Mouse (Mus musculus): ENCODE data around the gene Cap2. TPM values are rescaled to one million over a fixed set of nuclear protein-coding genes. Genes with fewer than 3 reads are reported as not detected.

Cap2 gene
- polyA plus RNA-seq, 1 experiment from 2014 or later, result 4.3 TPM

GRCm38 (mm10) chr13:46645476-46645875 lies 143.8 kb downstream of the Cap2 start:
- no peak overlapping the region for H3K9ac ChIP-seq
- ATAC-seq (ENCODE audit: low read depth), result no peak
- H3K4me3 ChIP-seq, result no peak overlapping the region
- no peak overlapping the region for H3K4me2 ChIP-seq
- no peak overlapping the region for H3K27ac ChIP-seq (replicated peaks)
- 55% methylated on average over 6 of the region's 6 CpGs for WGBS
- H3K9me3 ChIP-seq, result peaks cover 7% of the 10 kb centered on the region
- no peaks in the 10 kb centered on the region for H3K36me3 ChIP-seq
- no peaks in the 10 kb centered on the region for H3K4me1 ChIP-seq (replicated peaks)
- no peaks in the 10 kb centered on the region for H3K27me3 ChIP-seq

GRCm38 (mm10) chr13:46651853-46652252 lies 150.2 kb downstream of the Cap2 start:
- no peaks in the 10 kb centered on the region for H3K36me3 ChIP-seq
- H3K4me3 ChIP-seq, result no peak overlapping the region
- 91% methylated on average over 7 of the region's 7 CpGs for WGBS
- H3K9me3 ChIP-seq, result no peaks in the 10 kb centered on the region
- no peaks in the 10 kb centered on the region for H3K4me1 ChIP-seq (replicated peaks)
- H3K9ac ChIP-seq, result no peak overlapping the region
- H3K4me2 ChIP-seq, result no peak overlapping the region
- H3K27ac ChIP-seq (replicated peaks), result no peak overlapping the region
- H3K27me3 ChIP-seq, result no peaks in the 10 kb centered on the region
- ATAC-seq (ENCODE audit: low read depth), result no peak

DNA sequence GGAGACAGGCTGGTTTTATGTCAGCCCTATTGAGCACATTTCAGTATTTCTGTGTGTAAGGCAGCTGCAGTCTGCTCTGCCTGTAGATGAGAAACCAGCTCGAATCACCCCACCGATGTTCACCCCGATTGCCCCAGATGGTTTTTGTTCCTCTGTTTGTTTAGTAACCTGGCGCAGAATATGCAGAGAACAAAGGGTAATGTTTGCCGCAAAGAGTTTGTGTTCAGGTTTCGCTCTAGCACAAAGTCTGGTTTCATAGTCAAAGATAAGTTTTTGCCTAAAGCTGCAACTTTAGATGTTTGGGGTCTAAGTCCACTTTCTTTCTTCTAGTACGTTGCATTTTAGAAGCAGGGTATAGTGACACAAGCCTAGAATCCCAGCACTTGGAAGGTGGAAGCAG lies 151.0 kb downstream of the Cap2 start:
- Histone ChIP-seq H3K27ac (replicated peaks) (no peak overlapping the region), H3K36me3 (no peaks in the 10 kb centered on the region), H3K9me3 (no peaks in the 10 kb centered on the region), H3K9ac (no peak overlapping the region), H3K4me1 (replicated peaks) (no peaks in the 10 kb centered on the region), H3K4me2 (no peak overlapping the region), H3K4me3 (no peak overlapping the region), H3K27me3 (no peaks in the 10 kb centered on the region)
- no peak for ATAC-seq (ENCODE audit: low read depth)
- WGBS, result 88% methylated on average over 7 of the region's 7 CpGs

DNA sequence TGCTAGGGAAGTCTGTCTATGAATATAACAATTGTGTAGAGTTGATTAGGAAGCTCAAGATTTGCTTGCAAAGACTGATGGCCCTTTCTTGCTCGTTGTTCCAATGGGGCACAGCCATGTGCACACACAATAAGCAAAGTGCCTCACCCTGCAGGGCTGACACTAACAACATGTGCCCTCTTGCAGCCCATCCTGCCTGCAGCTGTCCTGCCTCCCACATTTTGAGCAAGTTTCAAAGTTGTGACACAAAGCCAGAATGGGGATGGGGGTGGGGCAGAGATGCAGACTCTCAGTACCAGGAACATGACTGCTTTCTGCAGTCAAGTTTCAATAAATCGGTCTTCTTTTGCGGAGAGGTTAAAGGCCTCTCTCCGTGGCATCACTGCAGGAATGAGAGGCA lies 152.0 kb downstream of the Cap2 start:
- H3K4me1 ChIP-seq (replicated peaks), result no peaks in the 10 kb centered on the region
- no peak for ATAC-seq (ENCODE audit: low read depth)
- no peak overlapping the region for H3K27ac ChIP-seq (replicated peaks)
- H3K4me3 ChIP-seq, result no peak overlapping the region
- H3K9me3 ChIP-seq, result no peaks in the 10 kb centered on the region
- 35% methylated on average over 4 of the region's 4 CpGs for WGBS
- no peaks in the 10 kb centered on the region for H3K36me3 ChIP-seq
- no peaks in the 10 kb centered on the region for H3K27me3 ChIP-seq
- H3K4me2 ChIP-seq, result no peak overlapping the region
- no peak overlapping the region for H3K9ac ChIP-seq

GRCm38 (mm10) chr13:46654566-46654965 lies 152.9 kb downstream of the Cap2 start:
- Histone ChIP-seq H3K27me3 (no peaks in the 10 kb centered on the region), H3K4me2 (no peak overlapping the region), H3K4me3 (no peak overlapping the region), H3K9me3 (no peaks in the 10 kb centered on the region), H3K4me1 (replicated peaks) (no peaks in the 10 kb centered on the region), H3K27ac (replicated peaks) (no peak overlapping the region), H3K36me3 (no peaks in the 10 kb centered on the region), H3K9ac (no peak overlapping the region)
- WGBS, result 78% methylated on average over 5 of the region's 5 CpGs
- no peak for ATAC-seq (ENCODE audit: low read depth)

- no peaks in the 10 kb centered on the region for H3K27me3 ChIP-seq
- no peaks in the 10 kb centered on the region for H3K4me1 ChIP-seq (replicated peaks)
- 89% methylated on average over 5 of the region's 5 CpGs for WGBS
- H3K9me3 ChIP-seq, result no peaks in the 10 kb centered on the region
- ATAC-seq (ENCODE audit: low read depth), result no peak
- H3K27ac ChIP-seq (replicated peaks), result no peak overlapping the region
- H3K4me3 ChIP-seq, result no peak overlapping the region
- H3K4me2 ChIP-seq, result no peak overlapping the region
- no peaks in the 10 kb centered on the region for H3K36me3 ChIP-seq
- no peak overlapping the region for H3K9ac ChIP-seq
Observed at GRCm38 (mm10) chr13:46659211-46659610, 157.6 kb downstream of the Cap2 start.

- H3K27ac ChIP-seq (replicated peaks), result no peak overlapping the region
- H3K9me3 ChIP-seq, result no peaks in the 10 kb centered on the region
- ATAC-seq (ENCODE audit: low read depth), result no peak
- 37% methylated on average over 4 of the region's 4 CpGs for WGBS
- H3K4me3 ChIP-seq, result no peak overlapping the region
- no peak overlapping the region for H3K4me2 ChIP-seq
- no peak overlapping the region for H3K9ac ChIP-seq
- no peaks in the 10 kb centered on the region for H3K36me3 ChIP-seq
- H3K27me3 ChIP-seq, result 0 out of 2 replicates have a peak, but pooled peaks cover 4% of the 10 kb centered on the region
- peaks cover 2% of the 10 kb centered on the region; the same call in 1 of the 2 replicates for H3K4me1 ChIP-seq (replicated peaks)
Observed at GRCm38 (mm10) chr13:46663461-46663964, 161.9 kb downstream of the Cap2 start.

DNA sequence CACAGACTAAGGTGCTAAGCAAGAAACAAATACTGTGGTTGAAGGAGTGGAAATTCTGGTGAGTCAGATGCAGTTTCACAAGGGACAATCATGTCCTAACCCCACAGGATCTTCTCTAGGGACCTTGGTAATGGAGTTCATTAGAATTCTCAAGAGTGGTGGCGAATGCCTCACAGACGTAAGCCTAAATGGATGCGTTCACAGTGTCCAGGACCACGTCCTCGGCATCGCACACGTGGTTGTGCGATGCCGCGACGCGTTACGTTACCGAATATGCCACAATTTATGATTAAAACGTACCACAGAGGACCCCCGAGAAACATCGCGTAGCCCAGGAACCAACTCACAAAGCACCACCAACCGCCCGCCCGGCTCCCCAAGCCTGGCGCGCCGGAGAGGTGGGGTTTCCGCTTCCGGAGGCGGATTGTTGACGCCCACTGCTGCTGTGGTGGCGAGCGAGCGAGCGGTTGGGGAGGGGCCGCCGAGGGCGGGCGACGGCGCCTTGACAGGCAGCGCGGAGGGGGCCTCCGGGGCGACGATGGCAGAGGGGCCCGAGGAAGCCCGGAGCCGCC lies 167.5 kb downstream of the Cap2 start, which contains the start of gene Fam8a1:
Gene Fam8a1 (plus strand): TSS at position 475 of the 572 bp plus-strand sequence.
- Histone ChIP-seq H3K4me2 (peak within 1 kb of the TSS; percentile 79), H3K4me1 (replicated peaks) (peaks cover 22% of the 10 kb centered on the region), H3K9me3 (no peaks in the 10 kb centered on the region), H3K27me3 (0 out of 2 replicates have a peak, but pooled peaks cover 4% of the 10 kb centered on the region), H3K4me3 (peak within 1 kb of the TSS; percentile 95), H3K9ac (peak within 1 kb of the TSS; percentile 94), H3K27ac (replicated peaks) (peak within 1 kb of the TSS; percentile 89), H3K36me3 (peaks cover 29% of the 10 kb centered on the region)
- under 1% methylated on average over 46 of the region's 46 CpGs for WGBS
- ATAC-seq (ENCODE audit: low read depth), result peak; percentile 97

GRCm38 (mm10) chr13:46669620-46670271 lies 168.1 kb downstream of the Cap2 start:
- Histone ChIP-seq H3K9ac (peak overlapping the region; percentile 94), H3K4me1 (replicated peaks) (peaks cover 22% of the 10 kb centered on the region), H3K27me3 (0 out of 2 replicates have a peak, but pooled peaks cover 4% of the 10 kb centered on the region), H3K4me2 (peak overlapping the region; percentile 79), H3K27ac (replicated peaks) (peak overlapping the region; percentile 89), H3K9me3 (no peaks in the 10 kb centered on the region), H3K4me3 (peak overlapping the region; percentile 95), H3K36me3 (peaks cover 34% of the 10 kb centered on the region)
- peak; percentile 81 for ATAC-seq (ENCODE audit: low read depth)
- WGBS, result 1% methylated on average over 76 of the region's 96 CpGs

- ATAC-seq (ENCODE audit: low read depth), result no peak
- 71% methylated on average over 9 of the region's 9 CpGs for WGBS
Observed at GRCm38 (mm10) chr13:46670514-46670913, 168.9 kb downstream of the Cap2 start.

DNA sequence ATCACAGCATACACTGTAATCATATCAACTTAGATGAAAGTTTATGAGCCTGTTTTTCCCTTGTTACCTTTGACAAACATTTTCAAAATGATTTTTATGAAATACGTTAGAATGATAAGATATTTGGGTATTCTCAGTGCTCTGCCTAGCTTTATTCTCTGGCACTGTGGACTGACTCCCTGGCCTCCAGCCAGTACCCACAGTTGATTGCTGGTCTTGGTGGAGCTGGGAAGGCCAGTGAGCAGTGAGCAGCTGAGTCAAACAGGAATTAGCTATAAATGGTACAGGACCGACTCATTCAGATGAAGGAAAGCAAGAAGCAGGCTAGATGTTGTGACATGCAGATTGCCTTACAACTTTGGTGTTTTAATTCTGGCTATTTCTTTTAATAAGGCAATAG lies 173.0 kb downstream of the Cap2 start:
- 91% methylated on average over 2 of the region's 2 CpGs for WGBS
- H3K36me3 ChIP-seq, result peaks cover 62% of the 10 kb centered on the region

More at GRCm38 (mm10) chr13:46670514-46670913, 168.9 kb downstream of the Cap2 start:
- H3K27me3 ChIP-seq, result 0 out of 2 replicates have a peak, but pooled peaks cover 4% of the 10 kb centered on the region
- peak overlapping the region; percentile 95 for H3K4me3 ChIP-seq
- H3K9me3 ChIP-seq, result no peaks in the 10 kb centered on the region
- H3K4me1 ChIP-seq (replicated peaks), result peaks cover 22% of the 10 kb centered on the region
- peak overlapping the region; percentile 79 for H3K4me2 ChIP-seq
- peak overlapping the region; percentile 94 for H3K9ac ChIP-seq
- H3K27ac ChIP-seq (replicated peaks), result no peak overlapping the region
- peaks cover 42% of the 10 kb centered on the region for H3K36me3 ChIP-seq

GRCm38 (mm10) chr13:46677721-46678120 lies 176.1 kb downstream of the Cap2 start:
- H3K4me2 ChIP-seq, result no peak overlapping the region
- H3K27me3 ChIP-seq, result no peaks in the 10 kb centered on the region
- 89% methylated on average over 4 of the region's 4 CpGs for WGBS
- no peaks in the 10 kb centered on the region for H3K9me3 ChIP-seq
- peaks cover 65% of the 10 kb centered on the region for H3K36me3 ChIP-seq
- H3K4me3 ChIP-seq, result no peak overlapping the region
- H3K4me1 ChIP-seq (replicated peaks), result no peaks in the 10 kb centered on the region
- H3K27ac ChIP-seq (replicated peaks), result no peak overlapping the region
- H3K9ac ChIP-seq, result no peak overlapping the region
- ATAC-seq (ENCODE audit: low read depth), result no peak

More for the DNA sequence above, 173.0 kb downstream of the Cap2 start:
- no peak for ATAC-seq (ENCODE audit: low read depth)
- Histone ChIP-seq H3K4me1 (replicated peaks) (peaks cover 16% of the 10 kb centered on the region), H3K4me3 (no peak overlapping the region), H3K4me2 (no peak overlapping the region), H3K9me3 (no peaks in the 10 kb centered on the region), H3K27ac (replicated peaks) (no peak overlapping the region), H3K9ac (no peak overlapping the region), H3K27me3 (no peaks in the 10 kb centered on the region)

Data from neural tube, embryonic 13.5 days (tissue).